Mouse (Mus musculus): ENCODE data around the gene Bmp6. TPM values are rescaled to one million over a fixed set of nuclear protein-coding genes. Genes with fewer than 3 reads are reported as not detected.
A peak's percentile ranks its signal among the peaks of the same experiment; 100 is the strongest.

The Bmp6 gene
- total RNA-seq, 2 experiments from 2014 or later, result 13.2 to 15.2 TPM

- no peak for DNase-seq
- intact Hi-C loops (cut with DNase I), result no loop called here
These were observed 77.6 kb downstream of the Bmp6 start for GRCm38 (mm10) chr13:38422491-38422890.

- DNase-seq, result no peak
- intact Hi-C loops (cut with DNase I), result no loop called here
These were observed 80.4 kb downstream of the Bmp6 start for GRCm38 (mm10) chr13:38425294-38425693.

- intact Hi-C loops (cut with DNase I), result no loop called here
These were observed 84.8 kb downstream of the Bmp6 start for GRCm38 (mm10) chr13:38429671-38430070.

GRCm38 (mm10) chr13:38430075-38430474, 85.2 kb downstream of the Bmp6 start:
- DNase-seq, result no peak
- intact Hi-C loops (cut with DNase I), result no loop called here

More at GRCm38 (mm10) chr13:38429671-38430070, 84.8 kb downstream of the Bmp6 start:
- DNase-seq, result no peak

- DNase-seq, result no peak
These were observed 89.9 kb downstream of the Bmp6 start for GRCm38 (mm10) chr13:38434831-38435230.

GRCm38 (mm10) chr13:38437930-38438329, 93.0 kb downstream of the Bmp6 start:
- peak; percentile 19 for DNase-seq

More at GRCm38 (mm10) chr13:38434831-38435230, 89.9 kb downstream of the Bmp6 start:
- intact Hi-C loops (cut with DNase I), result no loop called here

GRCm38 (mm10) chr13:38440240-38440639, 95.3 kb downstream of the Bmp6 start:
- intact Hi-C loops (cut with DNase I), result no loop called here
- DNase-seq, result no peak

More at GRCm38 (mm10) chr13:38437930-38438329, 93.0 kb downstream of the Bmp6 start:
- intact Hi-C loops (cut with DNase I), result no loop called here

GRCm38 (mm10) chr13:38448516-38449015, 103.7 kb downstream of the Bmp6 start:
- intact Hi-C loops (cut with DNase I), result no loop called here
- no peak for DNase-seq

- no peak for DNase-seq
- intact Hi-C loops (cut with DNase I), result no loop called here
These were observed 105.4 kb downstream of the Bmp6 start for GRCm38 (mm10) chr13:38450051-38450971.

- no peak for DNase-seq
- intact Hi-C loops (cut with DNase I), result no loop called here
These were observed 106.5 kb downstream of the Bmp6 start for GRCm38 (mm10) chr13:38451446-38451845.

GRCm38 (mm10) chr13:38463410-38463809, 118.5 kb downstream of the Bmp6 start:
- no peak for DNase-seq
- intact Hi-C loops (cut with DNase I), result no loop called here

GRCm38 (mm10) chr13:38470882-38471281, 126.0 kb downstream of the Bmp6 start:
- DNase-seq, result no peak
- intact Hi-C loops (cut with DNase I), result no loop called here

GRCm38 (mm10) chr13:38472636-38473035, 127.7 kb downstream of the Bmp6 start:
- DNase-seq, result no peak
- intact Hi-C loops (cut with DNase I), result no loop called here

- intact Hi-C loops (cut with DNase I), result no loop called here
- no peak for DNase-seq
These were observed 128.6 kb downstream of the Bmp6 start for GRCm38 (mm10) chr13:38473497-38473896.

- intact Hi-C loops (cut with DNase I), result no loop called here
- DNase-seq, result no peak
These were observed 132.0 kb downstream of the Bmp6 start for GRCm38 (mm10) chr13:38476936-38477335.

GRCm38 (mm10) chr13:38481021-38481420, 136.1 kb downstream of the Bmp6 start:
- no peak for DNase-seq
- intact Hi-C loops (cut with DNase I), result no loop called here

GRCm38 (mm10) chr13:38484701-38485100, 139.8 kb downstream of the Bmp6 start:
- no peak for DNase-seq
- intact Hi-C loops (cut with DNase I), result no loop called here

- intact Hi-C loops (cut with DNase I), result no loop called here
- DNase-seq, result no peak
These were observed 141.9 kb downstream of the Bmp6 start for GRCm38 (mm10) chr13:38486767-38487166.

GRCm38 (mm10) chr13:38496715-38497114, 151.8 kb downstream of the Bmp6 start:
- intact Hi-C loops (cut with DNase I), result no loop called here
- DNase-seq, result no peak

GRCm38 (mm10) chr13:38501314-38501713, 156.4 kb downstream of the Bmp6 start:
- intact Hi-C loops (cut with DNase I), result no loop called here
- no peak for DNase-seq

GRCm38 (mm10) chr13:38503137-38503849, 158.4 kb downstream of the Bmp6 start:
- no peak for DNase-seq
- intact Hi-C loops (cut with DNase I), result no loop called here
